Mouse (Mus musculus): ENCODE measurements at regions not wholly inside any gene's neighbourhood (a gene's known extent, or its start where the extent isn't known, plus 50 kb on each side); places are given as distances from the start of the nearest gene placed in this dataset.

DNA sequence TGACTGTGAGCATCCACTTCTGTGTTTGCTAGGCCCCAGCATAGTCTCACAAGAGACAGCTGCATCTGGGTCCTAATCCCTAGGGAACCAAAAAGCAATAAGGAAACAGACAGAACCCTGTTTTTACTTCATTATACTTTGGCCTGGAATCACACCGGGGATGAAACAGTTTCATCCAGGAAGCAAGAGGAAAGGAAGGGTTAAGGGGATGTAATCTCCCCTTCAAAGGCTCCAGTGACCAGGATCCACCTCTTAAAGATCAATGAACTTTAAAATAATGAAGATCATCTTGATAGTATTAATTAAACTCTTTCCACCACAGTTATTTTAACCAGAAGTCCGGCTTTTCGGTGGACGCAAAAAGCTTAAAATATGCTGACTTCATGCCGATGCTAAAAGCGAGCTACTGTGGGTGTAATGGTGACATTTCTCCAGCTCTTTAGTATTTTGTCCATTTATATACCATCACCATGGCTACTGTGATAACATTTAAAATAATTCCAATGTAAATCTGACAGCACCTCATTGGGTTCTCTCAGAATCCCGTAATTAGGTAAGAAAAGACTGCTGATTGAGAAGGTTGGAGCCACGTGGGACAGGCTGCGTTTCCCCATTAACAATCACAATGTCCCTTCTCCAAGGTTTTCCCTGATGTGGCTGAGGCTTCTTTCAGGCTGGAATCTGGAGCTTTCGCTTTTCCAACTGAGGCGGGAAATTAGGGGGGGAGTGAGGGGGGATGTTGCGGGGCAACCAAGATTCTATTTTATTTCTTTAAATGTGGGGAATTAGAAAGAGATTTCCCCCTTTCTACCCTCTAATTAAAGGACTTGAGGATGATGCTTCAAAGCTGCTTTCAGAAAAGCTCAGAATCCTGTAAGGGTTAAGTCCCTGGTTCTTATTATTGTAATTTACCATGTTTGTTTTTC is 560.0 kb upstream of the Pdzrn3 start:
- TF ChIP-seq POLR2A (IDR thresholded peaks at IDR 0.05; ENCODE audit: extremely low read depth, insufficient read depth, low read length): no peak
- Histone ChIP-seq H3K36me3 (ENCODE audit: control insufficient read depth, insufficient read depth, low read length) (no peaks in the 10 kb centered on the region), H3K79me2 (ENCODE audit: control insufficient read depth, insufficient read depth, low read length) (no peaks in the 10 kb centered on the region), H3K27ac (replicated peaks; ENCODE audit: insufficient read depth, low read depth, low read length) (no peak overlapping the region), H3K4me3 (ENCODE audit: insufficient read depth, low read depth, low read length) (no peak overlapping the region), H3K4me1 (ENCODE audit: control insufficient read depth, insufficient read depth, low read length) (no peaks in the 10 kb centered on the region), H3K9ac (ENCODE audit: low read depth, low read length) (no peak overlapping the region), H3K27me3 (ENCODE audit: control insufficient read depth, insufficient read depth, low read length) (no peaks in the 10 kb centered on the region)
- no peak for DNase-seq (ENCODE audit: extremely low read depth, low read depth, low spot score)
- 81% methylated on average over 12 of the region's 12 CpGs for WGBS

- no peak for DNase-seq (ENCODE audit: extremely low read depth, low read depth, low spot score)
- TF ChIP-seq POLR2A (IDR thresholded peaks at IDR 0.05; ENCODE audit: extremely low read depth, insufficient read depth, low read length): no peak
- TF ChIP-seq CTCF (IDR thresholded peaks at IDR 0.05; ENCODE audit: low read depth, low read length): no peak
- H3K79me2 ChIP-seq (ENCODE audit: control insufficient read depth, insufficient read depth, low read length): no peaks in the 10 kb centered on the region
- no peak overlapping the region for H3K4me3 ChIP-seq (ENCODE audit: insufficient read depth, low read depth, low read length)
- H3K27me3 ChIP-seq (ENCODE audit: control insufficient read depth, insufficient read depth, low read length): no peaks in the 10 kb centered on the region
- no peak overlapping the region for H3K9ac ChIP-seq (ENCODE audit: low read depth, low read length)
- H3K27ac ChIP-seq (replicated peaks; ENCODE audit: insufficient read depth, low read depth, low read length): no peak overlapping the region
- WGBS: 92% methylated on average over 5 of the region's 5 CpGs
- no peaks in the 10 kb centered on the region for H3K4me1 ChIP-seq (ENCODE audit: control insufficient read depth, insufficient read depth, low read length)
- H3K36me3 ChIP-seq (ENCODE audit: control insufficient read depth, insufficient read depth, low read length): no peaks in the 10 kb centered on the region
Measured at GRCm38 (mm10) chr6:101931768-101932167, 554.1 kb upstream of the Pdzrn3 start.

GRCm38 (mm10) chr6:101921686-101922085 is 544.0 kb upstream of the Pdzrn3 start:
- no peak overlapping the region for H3K4me3 ChIP-seq (ENCODE audit: insufficient read depth, low read depth, low read length)
- H3K27ac ChIP-seq (replicated peaks; ENCODE audit: insufficient read depth, low read depth, low read length): no peak overlapping the region
- no peaks in the 10 kb centered on the region for H3K27me3 ChIP-seq (ENCODE audit: control insufficient read depth, insufficient read depth, low read length)
- DNase-seq (ENCODE audit: extremely low read depth, low read depth, low spot score): no peak
- H3K9ac ChIP-seq (ENCODE audit: low read depth, low read length): no peak overlapping the region
- H3K36me3 ChIP-seq (ENCODE audit: control insufficient read depth, insufficient read depth, low read length): no peaks in the 10 kb centered on the region
- H3K4me1 ChIP-seq (ENCODE audit: control insufficient read depth, insufficient read depth, low read length): no peaks in the 10 kb centered on the region
- H3K79me2 ChIP-seq (ENCODE audit: control insufficient read depth, insufficient read depth, low read length): no peaks in the 10 kb centered on the region
- TF ChIP-seq POLR2A (IDR thresholded peaks at IDR 0.05; ENCODE audit: extremely low read depth, insufficient read depth, low read length) (no peak), CTCF (IDR thresholded peaks at IDR 0.05; ENCODE audit: low read depth, low read length) (no peak)
- WGBS: 68% methylated on average over 4 of the region's 4 CpGs

DNA sequence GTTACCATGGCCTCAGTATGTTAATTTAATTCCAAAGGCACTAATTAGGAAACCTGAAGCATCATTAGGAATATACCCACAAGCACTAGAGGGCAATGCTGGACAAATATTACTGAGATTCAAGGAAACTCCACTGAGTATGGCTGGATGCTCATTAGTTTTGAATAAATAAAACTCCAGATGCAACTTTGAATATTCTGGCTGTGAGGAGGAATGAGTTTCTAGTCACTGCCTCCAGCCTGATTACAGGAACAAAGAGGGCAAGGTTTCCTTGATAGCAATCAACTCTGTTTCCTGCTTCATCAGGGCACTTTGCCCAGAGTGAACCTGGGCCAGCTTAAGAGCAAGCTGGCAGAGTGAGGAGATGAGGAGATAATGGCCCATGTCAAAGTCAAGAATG is 543.5 kb upstream of the Pdzrn3 start:
- no peaks in the 10 kb centered on the region for H3K79me2 ChIP-seq (ENCODE audit: control insufficient read depth, insufficient read depth, low read length)
- H3K4me3 ChIP-seq (ENCODE audit: insufficient read depth, low read depth, low read length): no peak overlapping the region
- H3K4me1 ChIP-seq (ENCODE audit: control insufficient read depth, insufficient read depth, low read length): no peaks in the 10 kb centered on the region
- DNase-seq (ENCODE audit: extremely low read depth, low read depth, low spot score): peak; percentile 26
- H3K27ac ChIP-seq (replicated peaks; ENCODE audit: insufficient read depth, low read depth, low read length): no peak overlapping the region
- H3K9ac ChIP-seq (ENCODE audit: low read depth, low read length): no peak overlapping the region
- TF ChIP-seq CTCF (IDR thresholded peaks at IDR 0.05; ENCODE audit: low read depth, low read length): no peak
- TF ChIP-seq POLR2A (IDR thresholded peaks at IDR 0.05; ENCODE audit: extremely low read depth, insufficient read depth, low read length): no peak
- no peaks in the 10 kb centered on the region for H3K27me3 ChIP-seq (ENCODE audit: control insufficient read depth, insufficient read depth, low read length)
- H3K36me3 ChIP-seq (ENCODE audit: control insufficient read depth, insufficient read depth, low read length): no peaks in the 10 kb centered on the region

DNA sequence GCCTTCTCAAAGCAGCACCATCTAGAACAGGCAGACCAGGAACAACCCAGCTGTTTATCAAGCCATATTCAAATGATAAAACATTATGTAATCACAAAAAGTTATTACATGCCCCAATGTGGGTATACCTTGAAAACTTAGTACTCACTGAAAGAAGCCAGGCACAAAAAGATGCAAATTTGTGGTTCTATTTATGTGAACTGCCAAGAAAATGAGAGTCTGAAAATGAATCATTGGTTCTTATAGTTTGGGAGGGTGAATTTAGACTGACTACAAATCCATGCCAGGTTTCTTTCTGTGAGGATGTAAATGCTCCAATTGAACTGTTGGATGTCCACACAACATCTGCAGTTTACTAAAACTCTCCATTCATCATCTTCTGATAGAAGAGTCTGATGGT is 541.2 kb upstream of the Pdzrn3 start:
- H3K9ac ChIP-seq (ENCODE audit: low read depth, low read length): no peak overlapping the region
- no peaks in the 10 kb centered on the region for H3K27me3 ChIP-seq (ENCODE audit: control insufficient read depth, insufficient read depth, low read length)
- TF ChIP-seq CTCF (IDR thresholded peaks at IDR 0.05; ENCODE audit: low read depth, low read length) (no peak), POLR2A (IDR thresholded peaks at IDR 0.05; ENCODE audit: extremely low read depth, insufficient read depth, low read length) (no peak)
- H3K4me1 ChIP-seq (ENCODE audit: control insufficient read depth, insufficient read depth, low read length): no peaks in the 10 kb centered on the region
- H3K4me3 ChIP-seq (ENCODE audit: insufficient read depth, low read depth, low read length): no peak overlapping the region
- no peaks in the 10 kb centered on the region for H3K79me2 ChIP-seq (ENCODE audit: control insufficient read depth, insufficient read depth, low read length)
- no peaks in the 10 kb centered on the region for H3K36me3 ChIP-seq (ENCODE audit: control insufficient read depth, insufficient read depth, low read length)
- H3K27ac ChIP-seq (replicated peaks; ENCODE audit: insufficient read depth, low read depth, low read length): no peak overlapping the region
- DNase-seq (ENCODE audit: extremely low read depth, low read depth, low spot score): no peak

GRCm38 (mm10) chr6:101905029-101905342 is 527.3 kb upstream of the Pdzrn3 start:
- Histone ChIP-seq H3K27me3 (ENCODE audit: control insufficient read depth, insufficient read depth, low read length) (no peaks in the 10 kb centered on the region), H3K36me3 (ENCODE audit: control insufficient read depth, insufficient read depth, low read length) (no peaks in the 10 kb centered on the region), H3K79me2 (ENCODE audit: control insufficient read depth, insufficient read depth, low read length) (no peaks in the 10 kb centered on the region), H3K27ac (replicated peaks; ENCODE audit: insufficient read depth, low read depth, low read length) (no peak overlapping the region), H3K4me3 (ENCODE audit: insufficient read depth, low read depth, low read length) (no peak overlapping the region), H3K9ac (ENCODE audit: low read depth, low read length) (no peak overlapping the region), H3K4me1 (ENCODE audit: control insufficient read depth, insufficient read depth, low read length) (no peaks in the 10 kb centered on the region)
- 80% methylated on average over 2 of the region's 2 CpGs for WGBS
- no peak for DNase-seq (ENCODE audit: extremely low read depth, low read depth, low spot score)
- TF ChIP-seq POLR2A (IDR thresholded peaks at IDR 0.05; ENCODE audit: extremely low read depth, insufficient read depth, low read length): no peak
- no peak for TF ChIP-seq CTCF (IDR thresholded peaks at IDR 0.05; ENCODE audit: low read depth, low read length)
